ENCODE assay signal across 8 mouse cellular contexts in the genomic region with DNA sequence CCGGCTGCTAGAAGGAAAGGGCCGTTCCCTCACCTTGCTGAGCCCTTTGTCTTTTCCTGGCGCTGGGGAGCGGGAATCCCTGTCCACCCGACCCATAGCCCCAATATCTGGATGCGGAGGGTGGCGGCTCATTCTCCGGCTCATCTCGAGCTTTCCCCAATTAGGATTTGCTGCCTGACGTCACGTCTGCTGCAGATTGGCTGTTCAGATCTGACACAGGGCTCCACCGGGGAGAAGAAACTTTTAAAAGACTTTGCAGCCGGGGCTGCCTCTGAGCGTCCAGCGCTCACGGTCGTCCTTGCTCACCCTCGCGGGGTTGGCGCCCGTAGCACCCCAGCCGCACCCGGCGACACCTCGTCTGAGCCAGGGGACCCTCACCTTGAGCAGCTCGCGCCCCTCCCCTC. TPM values are rescaled to one million over a fixed set of nuclear protein-coding genes. Genes with fewer than 3 reads are reported as not detected.
DNase-seq lines count a peak whose midpoint lies in the region; ATAC-seq and TF ChIP-seq lines count a peak whose summit lies in the region.

A gene (plus strand): TSS at position 288 of the 404 bp plus-strand sequence.

- POLR2A ChIA-PET in Patski (lab: Charles Lee), result interaction anchor here (1.3 to 1.5 kb wide), 2 partner anchors 11 to 196 kb away, joined by 3 read pairs; no protein-coding TSS in a partner anchor

- no peaks in the 10 kb centered on the region for H3K27me3 ChIP-seq in Patski

- in situ Hi-C loops in Patski (cut with MboI; ENCODE audit: low pct_unique_long_range_greater_than_20kb), result loop anchor here (10.0 kb wide), 1 partner anchor 270 kb away; no protein-coding TSS in a partner anchor

- CTCF ChIA-PET in Patski (lab: Charles Lee), result interaction anchor here (0.7 to 4.4 kb wide), 15 partner anchors 11 to 272 kb away, joined by 3 to 34 read pairs (median 4); no protein-coding TSS in a partner anchor

- peak; percentile 84 for ATAC-seq in Patski
- peak; percentile 95 for ATAC-seq in frontal cortex, adult (ENCODE audit: low TSS enrichment)
- peak; percentile 51 to 63 for ATAC-seq in hematopoietic stem cell, adult 5-6 weeks (replicated peaks in 1 of 2; ENCODE audit: insufficient read depth in 1 of 2, low FRiP score in 2 of 2, low TSS enrichment in 1 of 2, low read depth in 1 of 2, poor library complexity in 2 of 2, severe bottlenecking in 2 of 2)
- no peak for ATAC-seq in activated CD4-positive, CD25-positive, alpha-beta regulatory T cell, adult 4 months

- no peak for TF ChIP-seq CTCF in Patski (IDR thresholded peaks at IDR 0.05)

- no peak for DNase-seq in Patski (ENCODE audit: low read depth, low spot score)
- peak; percentile 65 for DNase-seq in brain, adult 2 months (ENCODE audit: low read depth, low spot score)
- peak; percentile 57 to 68 for DNase-seq in layer of hippocampus, postnatal 10 days (ENCODE audit: low spot score in 2 of 2)
- peak; percentile 55 for DNase-seq in lung, postnatal 14 days
- DNase-seq in retina, postnatal 1 day, result peak; percentile 85

RNA-seq across cellular contexts. Expression of the gene that starts here (rescaled TPM):
- polyA plus RNA-seq in Patski (2021), result 174 TPM
- 0.69 and 1.0 TPM in 2 replicates for total RNA-seq in hematopoietic stem cell, adult 5-6 weeks (2017)
- total RNA-seq in layer of hippocampus, postnatal 10 days (2021), result 1 to 10 TPM; 6.3 to 8.7 TPM
- under 1 TPM in 1 of 2 experiments, not detected in 1; 0.15 TPM for polyA plus RNA-seq in activated CD4-positive, CD25-positive, alpha-beta regulatory T cell, adult 4 months (2017; shearing (Covaris generic))

Comparison
In these comparisons a context has a peak if more than half of its experiments do, and no peak if none do; other contexts are left out.
1. RNA of the gene that starts here (polyA plus RNA-seq): 174 TPM in Patski (single experiment); 0.15 TPM in activated CD4-positive, CD25-positive, alpha-beta regulatory T cell, adult 4 months; every median in the first group is over 100 times any median in the second.